Mouse (Mus musculus): ENCODE measurements around the gene Wdr91. TPM values are rescaled to one million over a fixed set of nuclear protein-coding genes. Genes with fewer than 3 reads are reported as not detected.

Gene Wdr91
- polyA plus RNA-seq (2012; rRNA removed): 17.4 and 21.5 TPM in 2 replicates
- 9.5 and 9.7 TPM in 2 replicates for polyA plus RNA-seq (2014; fragmentation: Nextera tagmentation; extraction: Ambion mirVana)

- Histone ChIP-seq H3K9ac (replicated peaks) (peak within 1 kb of the TSS; percentile 79), H3K4me1 (replicated peaks; ENCODE audit: control insufficient read depth in 2 of 2, insufficient read depth in 2 of 2, low read length in 1 of 2) (peaks cover 46 to 53% of the 10 kb centered on the region in 2 experiments), H3K4me3 (ENCODE audit: insufficient read depth in 1 of 2, low read depth in 2 of 2, low read length in 2 of 2) (peak within 1 kb of the TSS; percentile 74 to 95), H3K9me3 (ENCODE audit: control insufficient read depth, low read length) (no peaks in the 10 kb centered on the region), H3K27me3 (ENCODE audit: control insufficient read depth, insufficient read depth, low read length) (no peaks in the 10 kb centered on the region), H3K36me3 (replicated peaks; ENCODE audit: control insufficient read depth, insufficient read depth, low read depth) (peaks cover 33% of the 10 kb centered on the region), H3K27ac (peak within 1 kb of the TSS; percentile 85), H3K4me2 (ENCODE audit: low read depth) (peak within 1 kb of the TSS; percentile 87)
- DNase-seq (ENCODE audit: low read depth in 3 of 3, low spot score in 3 of 3) (peak; percentile 74 to 83 (median 81)), ATAC-seq (ENCODE audit: insufficient read depth) (peak; percentile 76)
- under 1% methylated on average over 62 of the region's 64 CpGs for WGBS (ENCODE audit: insufficient replicate concordance)
- peak; percentile 44; the same call in 1 of the 2 replicates for TF ChIP-seq CTCF (IDR thresholded peaks at IDR 0.05; ENCODE audit: low read depth)
- no peak for TF ChIP-seq EP300 (IDR thresholded peaks at IDR 0.05; ENCODE audit: low read depth)
These were observed at the start of gene Wdr91 for GRCm38 (mm10) chr6:34910371-34911219. TSS of gene Wdr91 (minus strand) at chr6:34910876.

DNA sequence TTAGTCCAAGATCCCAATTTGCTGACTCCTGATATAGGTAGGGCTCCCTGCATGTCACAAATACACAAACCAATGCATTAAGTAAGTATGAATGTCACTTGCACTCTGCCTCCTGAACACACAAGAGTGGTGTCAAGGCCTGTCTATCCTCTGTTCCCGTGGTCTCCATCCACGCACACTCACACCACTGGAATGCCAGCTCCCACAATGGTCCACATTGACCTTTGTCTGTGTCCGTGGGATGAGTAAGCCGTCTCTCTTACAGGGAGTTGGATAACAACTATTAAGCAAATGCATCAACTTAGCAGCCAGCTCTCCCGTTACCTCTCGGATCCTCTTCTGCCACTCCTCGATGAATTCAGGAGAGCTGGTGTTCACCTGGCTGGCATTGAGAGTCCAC, 48.5 kb upstream of the Wdr91 start:
- no peak overlapping the region for H3K4me3 ChIP-seq (ENCODE audit: insufficient read depth in 1 of 2, low read depth in 2 of 2, low read length in 2 of 2)
- no peak overlapping the region for H3K9ac ChIP-seq (replicated peaks)
- no peaks in the 10 kb centered on the region for H3K36me3 ChIP-seq (replicated peaks; ENCODE audit: control insufficient read depth, insufficient read depth, low read depth)
- H3K4me2 ChIP-seq (ENCODE audit: low read depth): no peak overlapping the region
- 75% methylated on average over 7 of the region's 7 CpGs for WGBS (ENCODE audit: insufficient replicate concordance)
- H3K4me1 ChIP-seq (replicated peaks; ENCODE audit: control insufficient read depth in 2 of 2, insufficient read depth in 2 of 2, low read length in 1 of 2): peaks cover 0 to 3% of the 10 kb centered on the region in 2 experiments; a peak in 1 of 4 replicates
- no peaks in the 10 kb centered on the region for H3K9me3 ChIP-seq (ENCODE audit: control insufficient read depth, low read length)
- H3K27me3 ChIP-seq (ENCODE audit: control insufficient read depth, insufficient read depth, low read length): no peaks in the 10 kb centered on the region
- no peak for DNase-seq (ENCODE audit: low read depth in 3 of 3, low spot score in 3 of 3)
- TF ChIP-seq EP300 (IDR thresholded peaks at IDR 0.05; ENCODE audit: low read depth) (no peak), CTCF (IDR thresholded peaks at IDR 0.05; ENCODE audit: low read depth) (no peak)
- ATAC-seq (ENCODE audit: insufficient read depth): no peak
- no peak overlapping the region for H3K27ac ChIP-seq

DNA sequence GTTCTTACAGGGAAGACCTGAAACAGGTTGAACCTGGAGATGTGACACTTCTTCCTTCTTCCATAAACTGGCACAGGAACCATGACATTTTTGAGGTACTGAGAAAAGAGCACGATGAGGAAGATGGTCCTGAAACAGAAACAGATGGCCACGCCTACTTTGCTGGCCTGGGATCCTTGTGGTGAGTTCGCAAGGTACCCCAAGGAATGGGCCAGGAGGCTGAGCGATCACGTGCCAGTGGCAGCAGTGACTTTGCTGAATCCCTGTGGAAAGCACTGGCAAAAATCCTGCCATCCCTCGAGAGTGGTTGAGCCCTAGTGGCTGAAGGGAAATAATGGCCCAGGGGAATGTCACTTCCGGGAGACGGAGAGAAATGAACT, 45.2 kb upstream of the Wdr91 start:
- ATAC-seq (ENCODE audit: insufficient read depth) (no peak), DNase-seq (ENCODE audit: low read depth in 3 of 3, low spot score in 3 of 3) (no peak)
- H3K4me1 ChIP-seq (replicated peaks; ENCODE audit: control insufficient read depth in 2 of 2, insufficient read depth in 2 of 2, low read length in 1 of 2): peaks cover 0 to 6% of the 10 kb centered on the region in 2 experiments; a peak in 2 of 4 replicates
- no peak overlapping the region for H3K27ac ChIP-seq
- no peaks in the 10 kb centered on the region for H3K27me3 ChIP-seq (ENCODE audit: control insufficient read depth, insufficient read depth, low read length)
- H3K9me3 ChIP-seq (ENCODE audit: control insufficient read depth, low read length): no peaks in the 10 kb centered on the region
- TF ChIP-seq CTCF (IDR thresholded peaks at IDR 0.05; ENCODE audit: low read depth) (no peak), EP300 (IDR thresholded peaks at IDR 0.05; ENCODE audit: low read depth) (no peak)
- peak overlapping the region; percentile 53 for H3K4me2 ChIP-seq (ENCODE audit: low read depth)
- no peaks in the 10 kb centered on the region for H3K36me3 ChIP-seq (replicated peaks; ENCODE audit: control insufficient read depth, insufficient read depth, low read depth)
- no peak overlapping the region for H3K9ac ChIP-seq (replicated peaks)
- peak overlapping the region in 1 of 2 experiments; percentile 12; a peak in 1 of 4 replicates for H3K4me3 ChIP-seq (ENCODE audit: insufficient read depth in 1 of 2, low read depth in 2 of 2, low read length in 2 of 2)
- WGBS (ENCODE audit: insufficient replicate concordance): 38% methylated on average over 8 of the region's 8 CpGs

GRCm38 (mm10) chr6:34954926-34955861, 44.5 kb upstream of the Wdr91 start:
- Histone ChIP-seq H3K4me2 (ENCODE audit: low read depth) (peak overlapping the region; percentile 53), H3K9ac (replicated peaks) (no peak overlapping the region), H3K9me3 (ENCODE audit: control insufficient read depth, low read length) (no peaks in the 10 kb centered on the region), H3K36me3 (replicated peaks; ENCODE audit: control insufficient read depth, insufficient read depth, low read depth) (no peaks in the 10 kb centered on the region), H3K27ac (no peak overlapping the region), H3K4me3 (ENCODE audit: insufficient read depth in 1 of 2, low read depth in 2 of 2, low read length in 2 of 2) (peak overlapping the region; percentile 12 to 41; a peak in 3 of 4 replicates), H3K4me1 (replicated peaks; ENCODE audit: control insufficient read depth in 2 of 2, insufficient read depth in 2 of 2, low read length in 1 of 2) (peaks cover 0 to 6% of the 10 kb centered on the region in 2 experiments; a peak in 2 of 4 replicates), H3K27me3 (ENCODE audit: control insufficient read depth, insufficient read depth, low read length) (no peaks in the 10 kb centered on the region)
- ATAC-seq (ENCODE audit: insufficient read depth) (peak; percentile 58; the same call in 1 of the 2 replicates), DNase-seq (ENCODE audit: low read depth in 3 of 3, low spot score in 3 of 3) (peak; percentile 4 to 26 (median 12))
- WGBS (ENCODE audit: insufficient replicate concordance): 37% methylated on average over 18 of the region's 18 CpGs
- TF ChIP-seq EP300 (IDR thresholded peaks at IDR 0.05; ENCODE audit: low read depth): no peak
- peak; percentile 79 for TF ChIP-seq CTCF (IDR thresholded peaks at IDR 0.05; ENCODE audit: low read depth)

All from liver, embryonic 14.5 days (tissue).